Mouse (Mus musculus): Measurements from ENCODE around the gene B3galt6. TPM values are rescaled to one million over a fixed set of nuclear protein-coding genes. Genes with fewer than 3 reads are reported as not detected.

Gene B3galt6
- polyA plus RNA-seq, 1 experiment from 2014 or later = 1.4 TPM

DNA sequence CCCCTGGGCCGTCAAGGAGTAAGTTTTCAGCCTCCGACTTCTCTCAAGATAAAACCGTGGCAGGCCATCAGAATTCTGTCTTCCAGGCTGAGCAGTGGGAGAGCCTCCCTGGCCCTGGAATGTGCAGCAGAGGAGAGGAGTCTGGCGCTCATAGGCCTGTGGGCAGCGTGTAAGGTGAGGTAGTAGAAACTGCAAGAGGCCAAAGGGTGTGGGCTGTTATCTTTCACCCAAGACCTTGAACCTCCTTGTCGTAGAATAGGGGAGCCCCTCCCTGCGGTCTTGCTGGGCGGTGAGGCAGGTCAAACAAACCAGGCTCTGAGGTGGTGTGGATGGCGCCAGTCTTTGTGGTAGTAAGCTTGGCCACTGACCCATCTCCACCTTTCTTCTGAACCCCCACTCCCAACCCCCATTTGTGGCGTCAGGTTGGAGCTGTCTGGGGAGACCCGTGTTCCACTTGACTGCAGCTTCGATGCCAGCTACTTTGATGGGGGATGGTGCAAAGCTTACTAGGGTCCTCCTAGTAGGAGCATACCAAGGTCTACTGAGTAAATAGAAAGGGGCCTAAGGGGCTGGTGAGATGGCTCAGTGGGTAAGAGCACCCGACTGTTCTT lies 23.3 kb downstream of the B3galt6 start:
- H3K79me2 ChIP-seq (ENCODE audit: inconsistent target) = no peaks in the 10 kb centered on the region
- peaks cover 6% of the 10 kb centered on the region; the same call in 1 of the 2 replicates for H3K36me3 ChIP-seq (ENCODE audit: inconsistent target)
- 95% methylated on average over 13 of the region's 13 CpGs for WGBS (ENCODE audit: missing documents)
- no peak overlapping the region for H3K27ac ChIP-seq
- no peak overlapping the region for H3K4me3 ChIP-seq (ENCODE audit: inconsistent target)

GRCm38 (mm10) chr4:155964396-155964795 lies 28.1 kb downstream of the B3galt6 start:
- Histone ChIP-seq H3K36me3 (ENCODE audit: inconsistent target) (peaks cover 6% of the 10 kb centered on the region; the same call in 1 of the 2 replicates), H3K79me2 (ENCODE audit: inconsistent target) (no peaks in the 10 kb centered on the region), H3K27ac (no peak overlapping the region), H3K4me3 (ENCODE audit: inconsistent target) (no peak overlapping the region)
- WGBS (ENCODE audit: missing documents) = 96% methylated on average over 11 of the region's 11 CpGs

- peaks cover 12% of the 10 kb centered on the region for H3K36me3 ChIP-seq (ENCODE audit: inconsistent target)
- H3K79me2 ChIP-seq (ENCODE audit: inconsistent target) = no peaks in the 10 kb centered on the region
- 89% methylated on average over 7 of the region's 7 CpGs for WGBS (ENCODE audit: missing documents)
- H3K4me3 ChIP-seq (ENCODE audit: inconsistent target) = no peak overlapping the region
- H3K27ac ChIP-seq = no peak overlapping the region
Observed at GRCm38 (mm10) chr4:155963106-155963505, 29.3 kb downstream of the B3galt6 start.

DNA sequence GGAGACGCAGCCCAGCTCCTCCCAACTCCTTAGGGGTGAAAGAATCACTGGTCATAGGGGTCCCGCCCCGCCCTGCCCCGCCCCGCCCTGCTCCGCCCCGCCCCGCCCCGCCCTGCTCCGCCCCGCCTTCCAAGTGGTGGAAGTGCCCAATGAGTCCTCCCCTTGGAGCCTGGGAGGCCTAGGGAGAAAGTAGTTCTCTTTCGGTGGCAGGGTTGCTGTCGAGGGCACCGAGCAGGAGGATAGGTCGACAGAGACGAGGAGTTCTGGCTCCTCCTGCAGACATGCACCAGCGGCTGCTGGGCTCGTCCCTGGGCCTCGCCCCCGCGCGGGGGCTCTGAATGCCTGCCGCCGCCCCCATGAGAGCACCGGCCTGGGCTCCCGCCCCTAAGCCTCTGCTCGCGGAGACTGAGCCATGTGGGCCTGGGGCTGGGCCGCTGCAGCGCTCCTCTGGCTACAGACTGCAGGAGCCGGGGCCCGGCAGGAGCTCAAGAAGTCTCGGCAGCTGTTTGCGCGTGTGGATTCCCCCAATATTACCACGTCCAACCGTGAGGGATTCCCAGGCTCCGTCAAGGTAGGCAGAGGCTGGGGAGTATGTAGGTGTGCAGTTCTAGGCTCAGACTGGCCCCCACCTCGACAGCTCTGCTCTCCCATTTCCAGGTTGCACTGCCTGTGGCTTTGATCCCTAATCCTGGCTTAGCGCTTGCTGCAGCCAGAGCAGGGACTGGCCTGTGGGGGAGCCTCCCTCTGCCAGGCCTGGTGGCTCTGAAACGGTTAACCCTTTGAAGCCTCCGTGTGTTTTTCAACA lies 30.1 kb downstream of the B3galt6 start, which contains the start of gene C1qtnf12:
TSS of gene C1qtnf12 (plus strand) at position 152 of the 805 bp plus-strand sequence.
- no peaks in the 10 kb centered on the region for H3K79me2 ChIP-seq (ENCODE audit: inconsistent target)
- H3K36me3 ChIP-seq (ENCODE audit: inconsistent target) = peaks cover 20% of the 10 kb centered on the region
- peak within 1 kb of the TSS; percentile 23; the same call in 1 of the 2 replicates for H3K4me3 ChIP-seq (ENCODE audit: inconsistent target)
- no peak within 1 kb of the TSS for H3K27ac ChIP-seq
- 8% methylated on average over 30 of the region's 42 CpGs for WGBS (ENCODE audit: missing documents)

DNA sequence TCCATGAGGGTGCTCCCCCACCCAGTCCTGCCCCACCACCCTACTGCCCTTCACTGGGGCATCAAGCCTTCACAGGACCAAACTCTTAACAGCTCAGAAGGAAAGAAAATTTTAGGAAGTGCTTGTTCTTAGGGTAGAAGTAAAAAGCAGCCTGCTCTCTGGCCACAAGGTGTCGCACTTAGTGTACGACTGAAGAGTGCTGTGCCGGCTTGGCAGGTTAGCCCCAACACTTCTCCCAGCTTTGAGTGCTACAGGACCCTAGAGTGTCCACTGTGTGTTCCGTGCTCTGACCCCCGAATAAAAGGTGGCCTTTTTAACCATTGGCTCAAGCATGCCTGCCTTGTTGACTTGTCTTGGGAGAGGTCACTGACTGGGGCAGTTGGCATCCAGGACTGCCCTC lies 33.2 kb downstream of the B3galt6 start:
- Histone ChIP-seq H3K79me2 (ENCODE audit: inconsistent target) (peaks cover 16% of the 10 kb centered on the region), H3K36me3 (ENCODE audit: inconsistent target) (peaks cover 39% of the 10 kb centered on the region), H3K4me3 (ENCODE audit: inconsistent target) (no peak overlapping the region), H3K27ac (no peak overlapping the region)
- WGBS (ENCODE audit: missing documents) = 2% methylated on average over 5 of the region's 5 CpGs

DNA sequence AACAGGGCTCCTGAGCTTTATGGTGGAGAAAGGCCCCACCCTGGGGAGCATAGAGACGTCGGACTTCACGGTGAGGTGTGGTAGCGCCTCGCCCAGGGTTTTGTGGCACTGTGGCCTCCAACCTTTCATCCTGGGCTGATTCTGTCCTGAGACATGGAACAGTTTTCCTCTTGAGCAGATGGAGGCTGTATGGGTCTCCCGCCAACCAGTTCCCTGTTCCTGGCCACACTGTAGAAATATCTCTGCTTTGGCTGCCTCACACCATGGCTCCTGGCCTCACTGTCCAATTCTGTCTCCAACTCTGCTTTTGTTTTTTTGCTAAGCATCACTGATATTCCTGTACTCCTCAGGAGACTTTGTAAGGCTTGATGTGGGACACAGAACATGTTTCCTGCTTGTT lies 37.0 kb downstream of the B3galt6 start:
- H3K79me2 ChIP-seq (ENCODE audit: inconsistent target) = peaks cover 54% of the 10 kb centered on the region
- 100% methylated on average over 6 of the region's 6 CpGs for WGBS (ENCODE audit: missing documents)
- H3K27ac ChIP-seq = no peak overlapping the region
- no peak overlapping the region for H3K4me3 ChIP-seq (ENCODE audit: inconsistent target)
- H3K36me3 ChIP-seq (ENCODE audit: inconsistent target) = peaks cover 76% of the 10 kb centered on the region

DNA sequence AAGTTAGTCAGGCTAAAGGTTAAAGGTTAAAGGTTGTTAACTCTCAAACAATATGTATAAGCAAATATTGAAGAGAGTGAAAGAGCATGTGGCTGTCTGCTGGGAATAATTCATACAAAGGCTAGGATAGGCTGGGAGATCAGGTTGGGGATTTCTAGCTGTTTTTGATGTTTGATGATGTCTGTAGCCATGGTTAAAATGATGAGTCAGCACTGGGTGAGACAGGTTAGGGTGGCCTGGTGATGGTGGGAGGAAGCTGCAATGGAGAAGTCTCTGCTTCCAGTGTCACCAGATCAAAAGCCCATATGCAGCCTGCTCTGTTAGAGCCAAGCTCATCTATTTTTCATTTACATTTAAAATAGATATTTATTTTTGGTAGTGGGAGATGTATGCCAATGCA lies 45.4 kb downstream of the B3galt6 start:
- peaks cover 82% of the 10 kb centered on the region for H3K79me2 ChIP-seq (ENCODE audit: inconsistent target)
- no peak overlapping the region for H3K4me3 ChIP-seq (ENCODE audit: inconsistent target)
- H3K27ac ChIP-seq = no peak overlapping the region
- peaks cover 45% of the 10 kb centered on the region for H3K36me3 ChIP-seq (ENCODE audit: inconsistent target)

DNA sequence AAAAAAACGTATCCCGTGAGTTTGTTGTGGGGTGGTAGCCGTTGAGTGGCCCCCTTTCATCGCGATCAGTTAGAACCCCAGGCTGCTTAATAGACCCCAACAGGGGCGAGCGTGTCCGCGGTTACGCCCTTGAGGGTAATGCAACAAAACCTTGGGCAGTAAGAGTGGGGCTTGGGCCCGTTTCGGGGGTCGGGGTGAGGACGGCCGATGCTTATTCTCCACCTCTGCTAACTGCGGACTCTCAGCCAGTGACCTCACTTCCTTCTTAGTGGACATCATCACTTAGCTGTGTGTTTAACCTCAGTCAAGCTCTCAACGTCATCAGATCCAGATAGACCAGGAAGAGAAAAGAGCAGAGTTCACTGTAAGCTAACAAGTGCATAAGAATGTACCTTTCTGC lies 48.2 kb downstream of the B3galt6 start:
- Histone ChIP-seq H3K79me2 (ENCODE audit: inconsistent target) (peaks cover 53% of the 10 kb centered on the region), H3K27ac (peak overlapping the region; percentile 74), H3K36me3 (ENCODE audit: inconsistent target) (peaks cover 16% of the 10 kb centered on the region), H3K4me3 (ENCODE audit: inconsistent target) (peak overlapping the region; percentile 92)
- WGBS (ENCODE audit: missing documents) = 1% methylated on average over 17 of the region's 17 CpGs

GRCm38 (mm10) chr4:155943534-155944249 lies 48.8 kb downstream of the B3galt6 start, which contains the start of gene Ube2j2:
Ube2j2 (plus strand) TSS chr4:155943831.
- H3K27ac ChIP-seq = peak within 1 kb of the TSS; percentile 74
- peaks cover 11% of the 10 kb centered on the region; the same call in 1 of the 2 replicates for H3K36me3 ChIP-seq (ENCODE audit: inconsistent target)
- peak within 1 kb of the TSS; percentile 92 for H3K4me3 ChIP-seq (ENCODE audit: inconsistent target)
- under 1% methylated on average over 78 of the region's 85 CpGs for WGBS (ENCODE audit: missing documents)
- peaks cover 47% of the 10 kb centered on the region for H3K79me2 ChIP-seq (ENCODE audit: inconsistent target)

DNA sequence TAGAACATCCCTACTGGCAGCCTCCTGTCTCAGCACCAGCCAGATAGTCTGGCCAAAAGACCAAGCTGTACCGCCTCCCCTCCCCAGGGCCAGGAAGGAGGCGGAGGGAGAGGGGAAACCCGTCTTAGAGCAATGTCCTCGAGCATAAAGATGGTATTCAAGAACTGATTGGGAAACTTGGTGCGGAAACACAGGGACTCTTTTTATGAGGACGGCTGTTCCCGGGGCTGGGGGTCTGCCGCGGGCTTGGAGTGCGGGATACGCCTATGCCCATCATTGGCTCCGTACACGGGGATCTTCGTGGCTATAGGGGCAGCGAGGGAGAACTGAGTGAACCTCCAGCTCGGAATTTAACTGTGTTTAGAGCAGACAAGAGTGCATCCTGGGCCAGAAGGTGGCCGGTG lies 49.4 kb downstream of the B3galt6 start:
- peak overlapping the region; percentile 92 for H3K4me3 ChIP-seq (ENCODE audit: inconsistent target)
- H3K27ac ChIP-seq = peak overlapping the region; percentile 71
- H3K79me2 ChIP-seq (ENCODE audit: inconsistent target) = peaks cover 41% of the 10 kb centered on the region
- whole genome bisulfite sequencing (ENCODE audit: missing documents) = 6% methylated on average over 16 of the region's 17 CpGs
- peaks cover 4% of the 10 kb centered on the region; the same call in 1 of the 2 replicates for H3K36me3 ChIP-seq (ENCODE audit: inconsistent target)

Other genes with a start within 250 kb of the B3galt6 start
- gene Atad3a, start 231.6 kb downstream of the B3galt6 start, polyA plus RNA-seq (2018) = 11.3 to 32.7 TPM (median 12.1 TPM) in 3 replicates
- 0.09 to 0.10 TPM in 2 of 3 replicates, not detected in the other for gene Vwa1, start 218.0 kb downstream of the B3galt6 start, polyA plus RNA-seq (2018)
- not detected in 3 replicates for gene Tmem88b, start 206.8 kb downstream of the B3galt6 start, polyA plus RNA-seq (2018)
- gene Ankrd65, start 202.2 kb downstream of the B3galt6 start, polyA plus RNA-seq (2018) = not detected in 3 replicates
- gene Mrpl20, start 189.8 kb downstream of the B3galt6 start, polyA plus RNA-seq (2018) = 60.1 to 101 TPM (median 65.9 TPM) in 3 replicates
- 21.9 to 54.1 TPM (median 31.3 TPM) in 3 replicates for gene Ccnl2, start 180.2 kb downstream of the B3galt6 start, polyA plus RNA-seq (2018)
- gene Aurkaip1, start 161.4 kb downstream of the B3galt6 start, polyA plus RNA-seq (2018) = 66.8 to 92.5 TPM (median 68.1 TPM) in 3 replicates
- 0.19 to 1.1 TPM (median 0.32 TPM) in 3 replicates for gene Mxra8, start 153.0 kb downstream of the B3galt6 start, polyA plus RNA-seq (2018)
- gene Dvl1, start 145.2 kb downstream of the B3galt6 start, polyA plus RNA-seq (2018) = 6.2 to 13.8 TPM (median 12.2 TPM) in 3 replicates
- gene Tas1r3, start 129.3 kb downstream of the B3galt6 start, polyA plus RNA-seq (2018) = 0.04 to 0.11 TPM in 2 of 3 replicates, not detected in the other
- 6.6 to 11.4 TPM (median 8.7 TPM) in 3 replicates for gene Cptp, start 123.2 kb downstream of the B3galt6 start, polyA plus RNA-seq (2018)
- 11.2 to 22.1 TPM (median 18.6 TPM) in 3 replicates for gene Ints11, start 123.1 kb downstream of the B3galt6 start, polyA plus RNA-seq (2018)
- gene Pusl1, start 100.9 kb downstream of the B3galt6 start, polyA plus RNA-seq (2018) = 12.4 to 21.3 TPM (median 17.4 TPM) in 3 replicates
- 8.2 to 8.7 TPM (median 8.3 TPM) in 3 replicates for gene Acap3, start 100.8 kb downstream of the B3galt6 start, polyA plus RNA-seq (2018)
- 55.7 to 67.6 TPM (median 65.4 TPM) in 3 replicates for gene Ube2j2, start 48.8 kb downstream of the B3galt6 start, polyA plus RNA-seq (2018)
- gene C1qtnf12, start 30.3 kb downstream of the B3galt6 start, polyA plus RNA-seq (2018) = 5.3 to 17.5 TPM (median 14.9 TPM) in 3 replicates
- 261 to 438 TPM (median 289 TPM) in 3 replicates for gene Sdf4, start 223 bp upstream of the B3galt6 start, polyA plus RNA-seq (2018)
- gene Tnfrsf4, start 21.2 kb upstream of the B3galt6 start, polyA plus RNA-seq (2018) = 0.47 to 0.95 TPM (median 0.93 TPM) in 3 replicates
- gene Tnfrsf18, start 33.5 kb upstream of the B3galt6 start, polyA plus RNA-seq (2018) = 0.29 to 0.30 TPM in 2 of 3 replicates, not detected in the other
- not detected in 3 replicates for gene Ttll10, start 66.8 kb upstream of the B3galt6 start, polyA plus RNA-seq (2018)
- 3.9 to 7.6 TPM (median 5.1 TPM) in 3 replicates for gene 9430015G10Rik, start 117.3 kb upstream of the B3galt6 start, polyA plus RNA-seq (2018)
- not detected in 3 replicates for gene Rnf223, start 137.9 kb upstream of the B3galt6 start, polyA plus RNA-seq (2018)
- gene Agrn, start 204.8 kb upstream of the B3galt6 start, polyA plus RNA-seq (2018) = 3.3 to 10.5 TPM (median 7.2 TPM) in 3 replicates
- 62.5 to 462 TPM (median 183 TPM) in 3 replicates for gene Isg15, start 208.2 kb upstream of the B3galt6 start, polyA plus RNA-seq (2018)
- gene AW011738, start 210.7 kb upstream of the B3galt6 start, polyA plus RNA-seq (2018) = 0.53 to 3.8 TPM (median 0.88 TPM) in 3 replicates
- gene Perm1, start 223.2 kb upstream of the B3galt6 start, polyA plus RNA-seq (2018) = 0.06 to 0.12 TPM in 2 of 3 replicates, not detected in the other
- 16.9 to 22.6 TPM (median 18.8 TPM) in 3 replicates for gene Plekhn1, start 242.2 kb upstream of the B3galt6 start, polyA plus RNA-seq (2018)
- gene Noc2l, start 243.4 kb upstream of the B3galt6 start, polyA plus RNA-seq (2018) = 52.2 to 93.1 TPM (median 59.9 TPM) in 3 replicates

Measured in macrophage (primary cell).